Mouse (Mus musculus) bone marrow, adult 2 months (tissue): ENCODE measurements at regions not wholly inside any gene's neighbourhood (a gene's known extent, or its start where the extent isn't known, plus 50 kb on each side); places are given as distances from the start of the nearest gene placed in this dataset.

Experiments used
- CTCF ChIP-seq: fragments of 200-500 bp; IDR thresholded peaks from 2 replicates; pipeline ENCODE4 v1.5.1; 2011; ENCODE audit warnings: low read length, control low read depth; ENCODE audit not compliant: control insufficient read depth, insufficient read depth
- POLR2A ChIP-seq: fragments of 200-500 bp; IDR thresholded peaks from 2 replicates; pipeline ENCODE4 v1.6.1; 2011; ENCODE audit warnings: low read depth, mild to moderate bottlenecking, control low read depth, low read length, borderline replicate concordance; ENCODE audit not compliant: control insufficient read depth

DNA sequence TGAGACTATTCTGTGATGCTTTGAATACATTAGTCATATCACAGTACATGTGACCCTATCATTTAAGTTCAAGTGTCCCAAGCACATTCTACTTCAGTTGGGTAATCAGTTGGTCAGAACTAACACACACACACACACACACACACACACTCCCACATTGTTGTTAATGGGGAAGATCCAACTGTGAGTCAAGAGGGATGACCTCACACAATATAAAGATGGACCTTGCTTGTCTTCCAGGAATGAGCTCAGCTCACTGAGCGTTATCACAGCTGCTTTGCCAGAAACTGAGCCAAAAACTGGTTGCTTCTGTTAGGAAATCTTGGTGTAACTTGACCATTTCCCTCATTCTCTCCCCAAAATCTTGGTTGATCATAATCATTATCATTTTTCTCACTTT, 152.4 kb upstream of the Cdyl start:
- TF ChIP-seq POLR2A, result no peak
- no peak for TF ChIP-seq CTCF
